In genomic region chr1:162356481-162356880, GRCm38 (mm10) we compare ENCODE assay signal across 18 mouse cellular contexts.
DNase-seq lines count a peak whose midpoint lies in the region; TF ChIP-seq lines count a peak whose summit lies in the region.
"Had no signal": no experiment of that assay in that cellular context is flagged by ENCODE, and none has a peak within 500 bp of the region (broad histone marks: within the 10 kb centered on the region; RNA-seq: fewer than 3 reads in every experiment).

No protein-coding gene starts in this region.

- intact Hi-C loops in left cerebral cortex, adult 2 months (cut with DNase I) = no loop called here

- no peak for DNase-seq in left cerebral cortex, adult 2 months (ENCODE audit: extremely low spot score in 1 of 2, low spot score in 2 of 2)
- no peak for DNase-seq in left cerebral cortex, adult 9 months (ENCODE audit: low spot score in 2 of 2)
- peak; percentile 34 for DNase-seq in right cerebral cortex, adult 18-20 months
- no peak for DNase-seq in right cerebral cortex, postnatal 10 days (ENCODE audit: low spot score in 2 of 2)
- peak; percentile 69 for DNase-seq in telencephalon, adult 2 months (ENCODE audit: low read depth, low spot score)
- DNase-seq in heart, adult 11 months = no peak
- DNase-seq: adrenal gland, adult 2 months; adrenal gland, postnatal 10 days; adrenal gland, postnatal 25 days; cerebellum, adult 11-12 months; cerebellum, adult 2 months; cerebellum, adult 9-10 months; cerebellum, postnatal 10 days; cerebellum, postnatal 25 days had no signal

- TF ChIP-seq CTCF in left cerebral cortex, adult 2 months (IDR thresholded peaks at IDR 0.05) = no peak

- no peak overlapping the region for H3K4me3 ChIP-seq in left cerebral cortex, adult 2 months
- H3K4me3 ChIP-seq: embryonic facial prominence, embryonic 10.5 days; embryonic facial prominence, embryonic 12.5 days; forebrain, embryonic 13.5 days; forebrain, embryonic 15.5 days had no signal

- H3K27ac ChIP-seq in left cerebral cortex, adult 2 months = peak overlapping the region; percentile 28; the same call in 1 of the 2 replicates
- H3K27ac ChIP-seq: embryonic facial prominence, embryonic 10.5 days; embryonic facial prominence, embryonic 12.5 days; forebrain, embryonic 13.5 days; forebrain, embryonic 15.5 days had no signal

Comparison
In these comparisons a context has a peak if more than half of its experiments do, and no peak if none do; other contexts are left out.
1. DNase-seq: peak in right cerebral cortex, adult 18-20 months (single experiment) and telencephalon, adult 2 months (single experiment); none in left cerebral cortex, adult 2 months (0 of 2), left cerebral cortex, adult 9 months (0 of 2), right cerebral cortex, postnatal 10 days (0 of 2) and heart, adult 11 months (single experiment).